Mouse (Mus musculus): Measurements from ENCODE around the gene Rtl6. TPM values are rescaled to one million over a fixed set of nuclear protein-coding genes. Genes with fewer than 3 reads are reported as not detected.

Rtl6 gene
- total and polyA plus RNA-seq, 3 experiments: 6.8 to 7.6 (median 6.9) TPM

DNA sequence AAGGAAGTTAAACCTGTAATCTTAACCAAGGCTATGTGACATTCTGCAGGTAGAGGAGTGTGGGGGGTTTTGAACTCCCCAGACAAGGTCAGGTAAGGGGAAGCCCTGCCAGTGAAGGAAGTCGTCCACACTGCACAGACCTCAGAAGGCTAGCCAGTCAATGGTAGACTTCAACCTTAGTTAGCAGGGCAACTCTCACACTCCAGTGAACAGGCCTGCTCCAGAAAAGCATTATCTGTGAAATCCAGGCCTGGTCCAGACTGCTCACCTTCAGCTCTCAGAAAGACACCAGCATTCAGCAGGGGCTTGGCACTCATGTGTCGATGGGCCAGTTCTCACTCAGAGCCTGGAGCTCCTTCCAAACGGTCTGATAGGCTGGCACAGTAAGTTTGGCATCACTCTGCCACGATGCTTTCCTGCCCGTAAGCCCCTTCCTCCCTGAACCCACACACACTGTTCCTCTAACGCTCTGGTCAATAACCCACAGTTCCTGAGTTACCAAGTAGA, 8.3 kb downstream of the Rtl6 start:
- intact Hi-C loops (cut with DNase I): no loop called here
- H3K4me3 ChIP-seq: no peak overlapping the region
- no peak overlapping the region for H3K27ac ChIP-seq
- 79% methylated on average over 6 of the region's 6 CpGs for WGBS
- H3K79me2 ChIP-seq (replicated peaks; ENCODE audit: control insufficient read depth, insufficient read depth, low read length): no peaks in the 10 kb centered on the region
- H3K9ac ChIP-seq (ENCODE audit: low read depth, low read length): no peak overlapping the region
- DNase-seq: no peak
- H3K4me1 ChIP-seq (ENCODE audit: control insufficient read depth, insufficient read depth, low read length): no peaks in the 10 kb centered on the region
- no peaks in the 10 kb centered on the region for H3K36me3 ChIP-seq (ENCODE audit: control insufficient read depth, insufficient read depth, low read length)
- TF ChIP-seq EP300 (IDR thresholded peaks at IDR 0.05; ENCODE audit: insufficient read depth, low read depth, low read length) (no peak), POLR2A (IDR thresholded peaks at IDR 0.05; ENCODE audit: insufficient read depth, low read depth, low read length) (no peak), CTCF (IDR thresholded peaks at IDR 0.05) (no peak)
- no peaks in the 10 kb centered on the region for H3K27me3 ChIP-seq (ENCODE audit: control insufficient read depth, insufficient read depth, low read length)

DNA sequence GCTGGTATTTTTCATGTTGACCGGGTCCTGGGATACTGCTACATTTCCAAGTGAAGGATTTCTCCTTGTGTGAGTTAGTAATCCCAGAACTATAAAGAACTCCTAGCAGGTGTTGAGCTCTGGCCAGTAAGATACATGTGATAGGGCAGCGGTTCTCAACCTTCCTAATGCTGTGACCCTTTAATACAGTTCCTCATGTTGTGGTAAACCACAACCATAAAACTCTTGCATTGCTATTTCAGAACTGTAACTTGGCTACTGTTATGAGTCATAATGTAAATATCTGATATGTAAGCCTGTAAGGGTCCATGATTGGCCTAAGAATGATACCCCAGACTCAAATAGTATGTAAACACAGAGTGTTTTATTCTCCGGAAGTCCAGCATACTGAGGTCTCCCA, 11.6 kb downstream of the Rtl6 start:
- no peaks in the 10 kb centered on the region for H3K4me1 ChIP-seq (ENCODE audit: control insufficient read depth, insufficient read depth, low read length)
- intact Hi-C loops (cut with DNase I): no loop called here
- H3K4me3 ChIP-seq: no peak overlapping the region

DNA sequence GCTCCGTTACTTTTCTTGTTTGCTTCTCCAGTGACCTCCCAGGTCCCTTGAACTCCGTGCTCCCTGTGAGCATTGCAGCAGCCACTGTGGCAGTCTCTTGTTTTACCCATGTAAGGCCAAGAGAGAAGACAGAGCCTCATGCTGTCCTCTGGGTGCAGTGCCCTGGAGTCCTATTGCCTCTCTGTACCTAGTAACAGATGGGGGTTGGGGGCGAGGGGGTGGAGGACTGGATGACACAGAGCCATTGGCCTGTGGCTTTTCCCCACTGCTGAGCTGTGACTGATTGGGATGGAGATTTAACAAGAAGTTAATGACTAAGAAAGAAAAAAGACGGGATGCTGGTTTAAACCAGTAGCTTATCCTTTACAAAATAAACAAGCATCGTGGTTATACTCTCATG, 16.4 kb downstream of the Rtl6 start:
- no peak overlapping the region for H3K27ac ChIP-seq
- intact Hi-C loops (cut with DNase I): no loop called here
- WGBS: 50% methylated on average over 5 of the region's 5 CpGs

More for the DNA sequence above, 11.6 kb downstream of the Rtl6 start:
- H3K36me3 ChIP-seq (ENCODE audit: control insufficient read depth, insufficient read depth, low read length): no peaks in the 10 kb centered on the region
- H3K27ac ChIP-seq: no peak overlapping the region
- TF ChIP-seq EP300 (IDR thresholded peaks at IDR 0.05; ENCODE audit: insufficient read depth, low read depth, low read length): no peak
- no peak for TF ChIP-seq CTCF (IDR thresholded peaks at IDR 0.05)
- no peak for TF ChIP-seq POLR2A (IDR thresholded peaks at IDR 0.05; ENCODE audit: insufficient read depth, low read depth, low read length)
- DNase-seq: no peak
- 91% methylated on average over 3 of the region's 3 CpGs for WGBS
- no peaks in the 10 kb centered on the region; the same call in 1 of the 2 replicates for H3K27me3 ChIP-seq (ENCODE audit: control insufficient read depth, insufficient read depth, low read length)
- no peak overlapping the region for H3K9ac ChIP-seq (ENCODE audit: low read depth, low read length)
- no peaks in the 10 kb centered on the region for H3K79me2 ChIP-seq (replicated peaks; ENCODE audit: control insufficient read depth, insufficient read depth, low read length)

DNA sequence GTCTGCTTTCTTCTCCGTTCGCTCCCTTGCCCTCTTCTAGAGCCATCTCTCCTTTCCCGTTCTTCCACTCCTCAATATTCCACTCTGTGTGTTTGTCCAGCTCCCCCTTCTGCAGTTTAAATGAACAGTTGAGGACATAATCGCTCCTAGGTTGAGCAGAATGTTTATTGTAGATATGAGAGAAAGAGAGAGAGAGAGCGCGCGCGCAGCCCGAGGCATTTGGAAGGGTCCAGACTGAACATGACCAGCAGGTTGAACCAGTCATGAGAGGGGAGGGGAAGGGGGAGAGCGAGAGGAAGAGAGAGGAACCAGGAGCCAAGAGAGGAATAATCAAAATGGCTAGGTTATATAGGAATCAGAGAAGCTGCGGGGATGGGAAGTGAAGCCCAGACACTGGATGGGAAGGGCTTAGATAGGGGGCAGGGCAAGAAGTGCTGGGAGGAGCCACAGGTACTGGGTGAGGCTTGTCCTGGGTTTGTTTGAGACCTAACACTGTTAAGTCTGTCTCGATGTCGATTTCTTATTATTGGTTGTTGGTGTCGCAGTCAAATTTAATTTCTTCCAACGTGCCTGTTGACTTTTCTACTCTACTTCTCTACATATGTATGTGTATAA, 18.5 kb downstream of the Rtl6 start:
- intact Hi-C loops (cut with DNase I): no loop called here
- no peak for TF ChIP-seq POLR2A (IDR thresholded peaks at IDR 0.05; ENCODE audit: insufficient read depth, low read depth, low read length)
- no peak for TF ChIP-seq CTCF (IDR thresholded peaks at IDR 0.05)
- TF ChIP-seq EP300 (IDR thresholded peaks at IDR 0.05; ENCODE audit: insufficient read depth, low read depth, low read length): no peak
- Histone ChIP-seq H3K4me1 (ENCODE audit: control insufficient read depth, insufficient read depth, low read length) (no peaks in the 10 kb centered on the region), H3K9ac (ENCODE audit: low read depth, low read length) (no peak overlapping the region), H3K4me3 (no peak overlapping the region), H3K79me2 (replicated peaks; ENCODE audit: control insufficient read depth, insufficient read depth, low read length) (no peaks in the 10 kb centered on the region), H3K27me3 (ENCODE audit: control insufficient read depth, insufficient read depth, low read length) (no peaks in the 10 kb centered on the region; the same call in 1 of the 2 replicates), H3K27ac (no peak overlapping the region), H3K36me3 (ENCODE audit: control insufficient read depth, insufficient read depth, low read length) (no peaks in the 10 kb centered on the region)
- no peak for DNase-seq
- WGBS: 75% methylated on average over 15 of the region's 15 CpGs

More for the DNA sequence above, 16.4 kb downstream of the Rtl6 start:
- H3K36me3 ChIP-seq (ENCODE audit: control insufficient read depth, insufficient read depth, low read length): no peaks in the 10 kb centered on the region
- no peaks in the 10 kb centered on the region for H3K4me1 ChIP-seq (ENCODE audit: control insufficient read depth, insufficient read depth, low read length)
- no peak for DNase-seq
- H3K79me2 ChIP-seq (replicated peaks; ENCODE audit: control insufficient read depth, insufficient read depth, low read length): no peaks in the 10 kb centered on the region
- H3K4me3 ChIP-seq: no peak overlapping the region
- TF ChIP-seq CTCF (IDR thresholded peaks at IDR 0.05) (no peak), EP300 (IDR thresholded peaks at IDR 0.05; ENCODE audit: insufficient read depth, low read depth, low read length) (no peak), POLR2A (IDR thresholded peaks at IDR 0.05; ENCODE audit: insufficient read depth, low read depth, low read length) (no peak)
- H3K9ac ChIP-seq (ENCODE audit: low read depth, low read length): no peak overlapping the region
- no peaks in the 10 kb centered on the region; the same call in 1 of the 2 replicates for H3K27me3 ChIP-seq (ENCODE audit: control insufficient read depth, insufficient read depth, low read length)

DNA sequence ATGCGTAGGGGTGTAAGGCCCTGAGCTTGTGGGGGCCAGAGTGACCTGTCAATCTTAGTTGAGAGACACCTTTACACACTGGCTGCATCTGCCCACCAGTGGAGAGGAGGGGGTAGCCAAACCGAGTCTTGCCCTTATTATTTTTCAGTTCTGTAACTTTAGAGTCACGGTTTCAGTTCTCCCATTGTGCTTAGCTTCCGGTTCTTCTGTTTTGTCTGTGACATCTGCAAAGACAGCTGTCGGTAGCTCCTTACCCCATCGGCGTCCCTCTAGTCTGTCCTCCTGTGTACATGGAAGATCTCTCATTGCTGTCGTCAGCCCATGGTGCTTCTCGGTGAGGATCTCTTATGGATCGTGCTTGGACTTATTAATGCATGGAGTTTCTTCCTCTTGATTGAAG, 20.5 kb downstream of the Rtl6 start:
- H3K27me3 ChIP-seq (ENCODE audit: control insufficient read depth, insufficient read depth, low read length): no peaks in the 10 kb centered on the region; the same call in 1 of the 2 replicates
- peak in 1 of 2 experiments; percentile 9 for DNase-seq
- no peaks in the 10 kb centered on the region for H3K79me2 ChIP-seq (replicated peaks; ENCODE audit: control insufficient read depth, insufficient read depth, low read length)
- H3K27ac ChIP-seq: no peak overlapping the region
- no peaks in the 10 kb centered on the region for H3K36me3 ChIP-seq (ENCODE audit: control insufficient read depth, insufficient read depth, low read length)
- H3K4me3 ChIP-seq: no peak overlapping the region
- no peak overlapping the region for H3K9ac ChIP-seq (ENCODE audit: low read depth, low read length)
- H3K4me1 ChIP-seq (ENCODE audit: control insufficient read depth, insufficient read depth, low read length): no peaks in the 10 kb centered on the region
- WGBS: 83% methylated on average over 10 of the region's 10 CpGs
- no peak for TF ChIP-seq CTCF (IDR thresholded peaks at IDR 0.05)
- no peak for TF ChIP-seq POLR2A (IDR thresholded peaks at IDR 0.05; ENCODE audit: insufficient read depth, low read depth, low read length)
- no peak for TF ChIP-seq EP300 (IDR thresholded peaks at IDR 0.05; ENCODE audit: insufficient read depth, low read depth, low read length)
- intact Hi-C loops (cut with DNase I): no loop called here

DNA sequence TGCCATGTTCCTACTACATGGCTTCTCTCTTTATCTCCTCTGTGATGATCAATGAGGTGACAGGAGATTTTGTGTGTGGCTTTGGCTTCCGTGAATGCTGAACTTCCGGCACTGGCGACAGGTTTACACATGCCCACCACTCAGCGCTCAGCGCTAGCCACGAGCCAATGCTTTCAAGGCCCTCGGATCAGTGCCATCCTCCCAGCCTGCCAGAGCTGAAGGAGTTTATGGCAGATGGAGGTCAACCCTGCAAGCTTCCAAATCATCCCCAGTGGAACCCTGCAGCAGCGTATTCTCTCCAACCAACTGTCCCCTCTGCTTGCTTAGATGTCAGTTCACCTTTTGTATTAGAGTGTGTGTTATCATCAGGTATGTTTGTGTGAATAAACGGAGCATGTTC, 21.0 kb downstream of the Rtl6 start:
- H3K27ac ChIP-seq: no peak overlapping the region
- intact Hi-C loops (cut with DNase I): loop anchor here (1.0 kb wide), 1 partner anchor 78 kb away; no protein-coding TSS in a partner anchor
- WGBS: 88% methylated on average over 9 of the region's 9 CpGs
- H3K4me1 ChIP-seq (ENCODE audit: control insufficient read depth, insufficient read depth, low read length): no peaks in the 10 kb centered on the region
- no peaks in the 10 kb centered on the region for H3K36me3 ChIP-seq (ENCODE audit: control insufficient read depth, insufficient read depth, low read length)
- no peak overlapping the region for H3K9ac ChIP-seq (ENCODE audit: low read depth, low read length)
- TF ChIP-seq POLR2A (IDR thresholded peaks at IDR 0.05; ENCODE audit: insufficient read depth, low read depth, low read length) (no peak), EP300 (IDR thresholded peaks at IDR 0.05; ENCODE audit: insufficient read depth, low read depth, low read length) (no peak), CTCF (IDR thresholded peaks at IDR 0.05) (no peak)
- no peak overlapping the region for H3K4me3 ChIP-seq
- H3K79me2 ChIP-seq (replicated peaks; ENCODE audit: control insufficient read depth, insufficient read depth, low read length): no peaks in the 10 kb centered on the region
- DNase-seq: no peak
- no peaks in the 10 kb centered on the region; the same call in 1 of the 2 replicates for H3K27me3 ChIP-seq (ENCODE audit: control insufficient read depth, insufficient read depth, low read length)

Data from heart, adult 2 months (tissue).